Mouse (Mus musculus) liver, embryonic 14.5 days (tissue): ENCODE results near the gene Daam2. TPM values are rescaled to one million over a fixed set of nuclear protein-coding genes. Genes with fewer than 3 reads are reported as not detected.

Experiments
- ATAC-seq: fragments of 200-750 bp; cut with Nextera tagmentation; 2 replicates; pipeline ENCODE4 v1.8.0; 2017; ENCODE audit warnings: moderate number of reproducible peaks, mild to moderate bottlenecking, moderate library complexity; ENCODE audit not compliant: insufficient read depth
- DNase-seq, 3 experiments: peaks; one replicate each; pipeline ENCODE4 v3.0.0-alpha.2; 2012 to 2013; ENCODE audit warnings: low read depth in 3 of 3, low spot score in 3 of 3
- H3K27ac ChIP-seq: fragments of 300-500 bp; sonication (generic); 2 replicates; pipeline ENCODE4 v1.5.1; 2014; ENCODE audit warnings: moderate library complexity, mild to moderate bottlenecking, control low read depth, inconsistent platforms
- H3K27me3 ChIP-seq: fragments of 300-500 bp; sonication (generic); 2 replicates; pipeline ENCODE4 v1.6.1; 2014; ENCODE audit warnings: mild to moderate bottlenecking, low read length, moderate library complexity; ENCODE audit not compliant: control insufficient read depth, insufficient read depth
- H3K36me3 ChIP-seq: fragments of 300-500 bp; sonication (generic); replicated peaks from 2 replicates; pipeline ENCODE4 v1.6.1; 2014; ENCODE audit warnings: low read depth; ENCODE audit not compliant: control insufficient read depth, insufficient read depth
- H3K4me1 ChIP-seq, 2 experiments: fragments of 200-500 bp in 1 of 2; fragments of 300-500 bp in 1 of 2; sonication (generic) in 1 of 2; replicated peaks; 2 replicates each; pipeline ENCODE4 v1.6.1; 2012 to 2014; ENCODE audit warnings: antibody characterized with exemption in 1 of 2, inconsistent platforms in 1 of 2, low read length in 1 of 2; ENCODE audit not compliant: control insufficient read depth in 2 of 2, insufficient read depth in 2 of 2
- H3K4me2 ChIP-seq: fragments of 300-500 bp; sonication (generic); 2 replicates; pipeline ENCODE4 v1.6.1; 2014; ENCODE audit warnings: low read depth, mild to moderate bottlenecking, control low read depth, moderate library complexity
- H3K4me3 ChIP-seq, 2 experiments: fragments of 200-500 bp in 1 of 2; fragments of 300-500 bp in 1 of 2; sonication (generic) in 1 of 2; 2 replicates each; pipeline ENCODE4 v1.5.1; 2012 to 2014; ENCODE audit warnings: low read depth in 2 of 2, low read length in 2 of 2, mild to moderate bottlenecking in 2 of 2, control low read depth in 1 of 2, inconsistent platforms in 1 of 2, moderate library complexity in 1 of 2; ENCODE audit not compliant: insufficient read depth in 1 of 2
- H3K9ac ChIP-seq: fragments of 300-500 bp; sonication (generic); replicated peaks from 2 replicates; pipeline ENCODE4 v1.6.1; 2014; ENCODE audit warnings: mild to moderate bottlenecking, control low read depth, moderate library complexity
- H3K9me3 ChIP-seq: fragments of 300-500 bp; sonication (generic); 2 replicates; pipeline ENCODE4 v1.6.1; 2016; ENCODE audit warnings: low read length, mixed read lengths; ENCODE audit not compliant: control insufficient read depth
- CTCF ChIP-seq: IDR thresholded peaks from 2 replicates; pipeline ENCODE4 v1.5.1; 2016; ENCODE audit warnings: antibody characterized with exemption, low read depth, control low read depth
- EP300 ChIP-seq: IDR thresholded peaks from 2 replicates; pipeline ENCODE4 v1.6.1; 2016; ENCODE audit warnings: antibody characterized with exemption, low read depth
- WGBS: fragments of 180-500 bp; shearing (Covaris S2); extraction: QIAGEN DNeasy Blood & Tissue Kit; methylation state at CpG from one replicate; pipeline ENCODE4 v1.1.7; 2014; ENCODE audit not compliant: insufficient replicate concordance; 5-methylcytosine and 5-hydroxymethylcytosine counted together
- polyA plus RNA-seq, 2 experiments: library from polyadenylated mRNA; depleted of rRNA in 1 of 2; stranded (reverse) in 1 of 2; unstranded in 1 of 2; fragments of >200 nt; fragmentation: Nextera tagmentation in 1 of 2; extraction: Ambion mirVana in 1 of 2; gene quantifications; 2 replicates each; pipeline versions ENCODE4 v1.2.1 to v1.2.3; 2012 to 2014

The Daam2 gene
- polyA plus RNA-seq, 2 experiments: 0.14 to 0.39 TPM

GRCm38 (mm10) chr17:49551465-49551864 lies 12.7 kb downstream of the Daam2 start:
- DNase-seq (no peak), ATAC-seq (no peak)
- no peak for TF ChIP-seq CTCF
- no peak for TF ChIP-seq EP300
- no peaks in the 10 kb centered on the region for H3K27me3 ChIP-seq
- H3K27ac ChIP-seq: no peak overlapping the region
- no peaks in the 10 kb centered on the region for H3K36me3 ChIP-seq
- H3K9me3 ChIP-seq: no peaks in the 10 kb centered on the region
- WGBS: 70% methylated on average over 2 of the region's 2 CpGs
- no peak overlapping the region for H3K4me3 ChIP-seq
- H3K9ac ChIP-seq: no peak overlapping the region
- no peak overlapping the region for H3K4me2 ChIP-seq
- no peaks in the 10 kb centered on the region for H3K4me1 ChIP-seq

GRCm38 (mm10) chr17:49545997-49546396 lies 18.1 kb downstream of the Daam2 start:
- Histone ChIP-seq H3K4me2 (no peak overlapping the region), H3K27ac (no peak overlapping the region), H3K9ac (no peak overlapping the region), H3K36me3 (no peaks in the 10 kb centered on the region), H3K4me1 (no peaks in the 10 kb centered on the region), H3K27me3 (no peaks in the 10 kb centered on the region), H3K9me3 (no peaks in the 10 kb centered on the region), H3K4me3 (no peak overlapping the region)
- DNase-seq: no peak
- no peak for ATAC-seq
- TF ChIP-seq EP300: no peak
- TF ChIP-seq CTCF: no peak
- WGBS: 64% methylated on average over 4 of the region's 4 CpGs

- Histone ChIP-seq H3K9me3 (no peaks in the 10 kb centered on the region), H3K4me2 (no peak overlapping the region), H3K4me1 (no peaks in the 10 kb centered on the region), H3K36me3 (no peaks in the 10 kb centered on the region), H3K9ac (no peak overlapping the region), H3K4me3 (no peak overlapping the region), H3K27me3 (no peaks in the 10 kb centered on the region), H3K27ac (no peak overlapping the region)
- no peak for DNase-seq
- 47% methylated on average over 4 of the region's 4 CpGs for WGBS
- ATAC-seq: no peak
- TF ChIP-seq CTCF (no peak), EP300 (no peak)
Measured at GRCm38 (mm10) chr17:49545424-49545823, 18.7 kb downstream of the Daam2 start.

GRCm38 (mm10) chr17:49544561-49544960 lies 19.6 kb downstream of the Daam2 start:
- Histone ChIP-seq H3K4me2 (no peak overlapping the region), H3K9me3 (no peaks in the 10 kb centered on the region), H3K9ac (no peak overlapping the region), H3K27me3 (no peaks in the 10 kb centered on the region), H3K36me3 (no peaks in the 10 kb centered on the region), H3K27ac (no peak overlapping the region), H3K4me3 (no peak overlapping the region), H3K4me1 (no peaks in the 10 kb centered on the region)
- no peak for ATAC-seq
- no peak for DNase-seq
- 53% methylated on average over 2 of the region's 2 CpGs for WGBS
- TF ChIP-seq EP300: no peak
- no peak for TF ChIP-seq CTCF

- no peak for ATAC-seq
- WGBS: 74% methylated on average over 14 of the region's 14 CpGs
Measured at GRCm38 (mm10) chr17:49540706-49541105, 23.4 kb downstream of the Daam2 start.

GRCm38 (mm10) chr17:49539204-49539603 lies 24.9 kb downstream of the Daam2 start:
- Histone ChIP-seq H3K4me1 (no peaks in the 10 kb centered on the region), H3K4me3 (no peak overlapping the region), H3K9ac (no peak overlapping the region), H3K27ac (no peak overlapping the region), H3K27me3 (no peaks in the 10 kb centered on the region), H3K9me3 (no peaks in the 10 kb centered on the region), H3K36me3 (no peaks in the 10 kb centered on the region), H3K4me2 (no peak overlapping the region)
- TF ChIP-seq EP300: no peak
- TF ChIP-seq CTCF: no peak
- WGBS: 57% methylated on average over 8 of the region's 8 CpGs
- DNase-seq (no peak), ATAC-seq (no peak)

More at GRCm38 (mm10) chr17:49540706-49541105, 23.4 kb downstream of the Daam2 start:
- Histone ChIP-seq H3K9ac (no peak overlapping the region), H3K4me2 (no peak overlapping the region), H3K27me3 (no peaks in the 10 kb centered on the region), H3K9me3 (no peaks in the 10 kb centered on the region), H3K4me1 (no peaks in the 10 kb centered on the region), H3K4me3 (no peak overlapping the region), H3K27ac (no peak overlapping the region), H3K36me3 (no peaks in the 10 kb centered on the region)
- DNase-seq: no peak
- no peak for TF ChIP-seq CTCF
- TF ChIP-seq EP300: no peak
